Mouse (Mus musculus): ENCODE measurements around the gene Nfkbie.

DNA sequence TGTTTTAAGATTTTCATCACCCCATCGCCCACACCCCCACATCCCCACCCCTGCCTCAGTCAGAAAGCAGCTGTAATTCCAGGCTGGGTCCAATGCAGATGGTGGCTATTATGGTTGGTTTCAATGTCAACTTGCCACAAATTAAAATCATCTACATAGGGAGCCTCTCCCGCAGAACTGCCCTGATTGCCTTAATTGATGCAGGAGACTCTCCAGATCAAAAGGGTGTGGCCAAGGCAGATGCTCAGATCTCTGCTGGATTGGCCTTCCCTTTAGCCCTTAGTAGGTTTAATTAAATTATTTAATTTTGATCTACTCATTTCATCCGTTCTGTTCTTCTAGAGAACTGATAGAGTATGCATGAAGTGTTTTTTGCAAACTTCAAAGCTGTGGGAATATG lies 47.5 kb downstream of the Nfkbie start:
- no peak for TF ChIP-seq CTCF (conservative IDR thresholded peaks at IDR 0.05; ENCODE audit: low read length)
- TF ChIP-seq NANOG (IDR thresholded peaks at IDR 0.05; ENCODE audit: borderline replicate concordance, low read length) = no peak
